Mouse (Mus musculus) small intestine, adult 2 months (tissue): ENCODE results near the gene Cib4. TPM values are rescaled to one million over a fixed set of nuclear protein-coding genes. Genes with fewer than 3 reads are reported as not detected.

Experiments used
- H3K27ac ChIP-seq: fragments of 200-500 bp; 2 replicates; pipeline ENCODE4 v1.5.1; 2012; ENCODE audit warnings: low read depth, low read length, control low read depth, inconsistent platforms; ENCODE audit not compliant: insufficient read depth
- H3K27me3 ChIP-seq: fragments of 200-500 bp; 2 replicates; pipeline ENCODE4 v1.6.1; 2012; ENCODE audit warnings: mild to moderate bottlenecking, moderate library complexity, low read length, inconsistent platforms; ENCODE audit not compliant: control insufficient read depth, insufficient read depth
- H3K36me3 ChIP-seq: fragments of 200-500 bp; 2 replicates; pipeline ENCODE4 v1.6.1; 2012; ENCODE audit warnings: mild to moderate bottlenecking, low read length, control low read depth, inconsistent platforms; ENCODE audit not compliant: control insufficient read depth, insufficient read depth
- H3K4me1 ChIP-seq: fragments of 200-500 bp; 2 replicates; pipeline ENCODE4 v1.6.1; 2012; ENCODE audit warnings: low read length, inconsistent platforms, mixed read lengths; ENCODE audit not compliant: control insufficient read depth, insufficient read depth, insufficient read length
- H3K4me3 ChIP-seq: fragments of 200-500 bp; 2 replicates; pipeline ENCODE4 v1.5.1; 2012; ENCODE audit warnings: low read depth, mild to moderate bottlenecking, control low read depth, inconsistent platforms, low read length, moderate library complexity
- CTCF ChIP-seq: fragments of 200-500 bp; IDR thresholded peaks from 2 replicates; pipeline ENCODE4 v1.5.1; 2012; ENCODE audit warnings: low read depth, mild to moderate bottlenecking, control low read depth, inconsistent platforms, low read length, moderate library complexity, mixed read lengths; ENCODE audit not compliant: insufficient replicate concordance, insufficient read length; ENCODE audit errors: extremely low read depth
- POLR2A ChIP-seq: fragments of 200-500 bp; IDR thresholded peaks from 2 replicates; pipeline ENCODE4 v1.6.1; 2012; ENCODE audit warnings: low read depth, mild to moderate bottlenecking, control low read depth, inconsistent platforms, low read length, moderate library complexity
- WGBS: fragments of 180-500 bp; shearing (Covaris S2); methylation state at CpG from one replicate; pipeline ENCODE4 v1.1.7; 2018; 5-methylcytosine and 5-hydroxymethylcytosine counted together
- polyA plus RNA-seq: library from polyadenylated mRNA; depleted of rRNA; stranded (reverse); fragments of >200 nt; gene quantifications from 2 replicates; pipeline ENCODE4 v1.2.3, GENCODE M21; 2012

The Cib4 gene
- polyA plus RNA-seq, 1 experiment, result not detected

GRCm38 (mm10) chr5:30493723-30494122 lies 51.9 kb downstream of the Cib4 start:
- Histone ChIP-seq H3K27me3 (no peaks in the 10 kb centered on the region), H3K4me1 (no peaks in the 10 kb centered on the region; the same call in 1 of the 2 replicates), H3K36me3 (no peaks in the 10 kb centered on the region), H3K4me3 (no peak overlapping the region), H3K27ac (no peak overlapping the region)
- TF ChIP-seq POLR2A (no peak), CTCF (no peak)
- 46% methylated on average over 7 of the region's 7 CpGs for WGBS

DNA sequence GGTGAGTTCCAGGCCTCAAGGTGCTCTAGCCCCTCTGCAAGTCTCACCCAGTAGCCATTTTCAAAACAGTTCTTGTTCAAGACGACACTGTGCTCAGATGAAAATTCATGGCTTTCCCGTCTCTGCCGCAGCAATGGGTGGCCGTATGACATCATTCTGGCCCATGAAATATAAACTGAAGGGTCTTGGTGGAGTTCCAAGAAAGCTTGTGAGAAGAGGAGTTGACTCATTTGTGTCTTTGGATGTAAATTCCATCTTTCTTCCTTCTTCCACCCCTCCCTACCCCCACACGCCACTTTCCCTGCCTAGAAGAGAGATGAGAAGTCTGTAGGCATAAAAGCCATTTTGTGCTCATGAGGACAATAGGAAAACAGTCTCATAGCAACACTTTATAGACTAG lies 54.8 kb downstream of the Cib4 start:
- H3K36me3 ChIP-seq, result no peaks in the 10 kb centered on the region
- H3K27ac ChIP-seq, result no peak overlapping the region
- H3K4me3 ChIP-seq, result no peak overlapping the region
- 83% methylated on average over 5 of the region's 5 CpGs for WGBS
- no peaks in the 10 kb centered on the region for H3K27me3 ChIP-seq
- TF ChIP-seq CTCF, result no peak
- TF ChIP-seq POLR2A, result no peak
- no peaks in the 10 kb centered on the region; the same call in 1 of the 2 replicates for H3K4me1 ChIP-seq

- TF ChIP-seq POLR2A (no peak), CTCF (no peak)
These were observed 55.4 kb downstream of the Cib4 start for GRCm38 (mm10) chr5:30490215-30490614.

DNA sequence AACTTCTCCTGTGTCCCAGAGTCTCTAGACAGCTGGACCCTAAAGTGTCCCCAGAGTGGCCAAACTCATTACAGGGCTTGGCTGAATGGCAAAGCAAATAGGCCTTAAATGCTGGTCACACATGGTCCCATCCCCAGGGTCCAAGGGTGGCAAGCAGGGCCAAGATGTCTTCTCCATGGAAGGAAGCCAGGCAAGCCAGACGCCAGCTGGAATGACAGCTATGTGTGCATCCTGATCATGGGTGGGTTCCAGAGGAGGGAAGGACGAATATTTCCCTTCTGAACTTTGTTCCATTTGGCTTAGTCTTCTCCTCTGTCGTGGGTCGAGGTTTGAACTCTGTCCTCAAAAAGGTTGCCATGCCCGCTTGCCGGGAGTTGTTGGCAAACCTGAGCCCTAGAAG lies 60.5 kb downstream of the Cib4 start:
- no peak for TF ChIP-seq POLR2A
- TF ChIP-seq CTCF, result no peak
- H3K27me3 ChIP-seq, result no peaks in the 10 kb centered on the region
- H3K4me1 ChIP-seq, result no peaks in the 10 kb centered on the region
- 31% methylated on average over 6 of the region's 6 CpGs for WGBS
- no peaks in the 10 kb centered on the region for H3K36me3 ChIP-seq
- no peak overlapping the region for H3K27ac ChIP-seq
- H3K4me3 ChIP-seq, result no peak overlapping the region

More at GRCm38 (mm10) chr5:30490215-30490614, 55.4 kb downstream of the Cib4 start:
- H3K27me3 ChIP-seq, result no peaks in the 10 kb centered on the region
- no peaks in the 10 kb centered on the region; the same call in 1 of the 2 replicates for H3K4me1 ChIP-seq
- H3K36me3 ChIP-seq, result no peaks in the 10 kb centered on the region
- no peak overlapping the region for H3K27ac ChIP-seq
- no peak overlapping the region for H3K4me3 ChIP-seq

DNA sequence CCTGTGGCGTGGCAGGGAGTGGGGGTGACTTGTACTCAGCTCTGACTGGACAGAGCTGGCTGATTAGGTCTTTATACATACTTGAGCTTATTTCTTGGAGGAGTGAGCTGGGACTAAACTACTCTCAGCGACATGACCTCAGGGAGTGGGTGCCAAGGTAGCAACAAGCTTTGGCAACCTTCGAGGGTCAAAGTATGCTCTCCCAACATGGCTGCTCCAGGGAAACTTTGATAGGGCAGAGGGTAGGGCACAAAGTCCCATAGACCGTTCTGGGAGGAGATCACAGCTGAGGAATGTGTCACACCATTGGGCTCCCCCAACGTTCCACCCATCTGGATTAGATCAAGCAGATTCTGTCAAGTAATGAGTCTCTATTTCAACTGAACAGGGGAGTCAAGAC lies 61.0 kb downstream of the Cib4 start:
- TF ChIP-seq POLR2A (no peak), CTCF (no peak)
- no peaks in the 10 kb centered on the region for H3K36me3 ChIP-seq
- no peaks in the 10 kb centered on the region for H3K4me1 ChIP-seq
- no peaks in the 10 kb centered on the region for H3K27me3 ChIP-seq
- H3K4me3 ChIP-seq, result no peak overlapping the region
- no peak overlapping the region for H3K27ac ChIP-seq
- WGBS, result 52% methylated on average over 5 of the region's 5 CpGs

DNA sequence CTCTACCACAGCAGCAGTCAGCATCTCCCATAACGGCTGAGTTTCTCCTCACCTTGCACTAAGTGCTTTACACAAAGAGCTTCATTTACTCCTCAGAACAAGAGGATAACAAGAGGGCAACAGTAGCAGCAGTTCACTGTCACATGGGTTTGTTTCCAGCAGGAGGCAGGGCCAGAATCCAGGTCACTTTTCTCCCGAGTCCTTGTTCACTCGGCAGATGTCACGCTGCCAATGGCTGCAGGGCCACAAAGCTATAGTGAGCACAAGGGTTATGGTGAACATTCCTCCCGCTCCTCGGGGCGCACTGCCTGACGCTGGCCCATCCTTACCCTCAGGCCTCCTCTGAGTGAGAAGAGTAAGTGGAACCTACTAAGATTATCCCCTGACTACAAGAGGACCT lies 62.1 kb downstream of the Cib4 start:
- Histone ChIP-seq H3K27me3 (no peaks in the 10 kb centered on the region), H3K4me1 (no peaks in the 10 kb centered on the region), H3K36me3 (no peaks in the 10 kb centered on the region), H3K27ac (no peak overlapping the region), H3K4me3 (no peak overlapping the region)
- 81% methylated on average over 8 of the region's 8 CpGs for WGBS
- TF ChIP-seq POLR2A (no peak), CTCF (no peak)

GRCm38 (mm10) chr5:30482319-30482718 lies 63.3 kb downstream of the Cib4 start:
- Histone ChIP-seq H3K27ac (no peak overlapping the region), H3K4me3 (no peak overlapping the region)
- 17% methylated on average over 5 of the region's 5 CpGs for WGBS

More at GRCm38 (mm10) chr5:30482319-30482718, 63.3 kb downstream of the Cib4 start:
- peak; percentile 67; the same call in 1 of the 2 replicates for TF ChIP-seq CTCF
- TF ChIP-seq POLR2A, result no peak
- Histone ChIP-seq H3K36me3 (no peaks in the 10 kb centered on the region), H3K27me3 (no peaks in the 10 kb centered on the region), H3K4me1 (no peaks in the 10 kb centered on the region)
